Mouse (Mus musculus): ENCODE data around the gene Gm13278. TPM values are rescaled to one million over a fixed set of nuclear protein-coding genes. Genes with fewer than 3 reads are reported as not detected.
A peak's percentile ranks its signal among the peaks of the same experiment; 100 is the strongest.
"Not testable (repeated sequence)": the region's sequence is repeated elsewhere in the genome, so short reads cannot be mapped to it uniquely, and the experiment has no call there.

The Gm13278 gene
- total RNA-seq (2022), result not detected

DNA sequence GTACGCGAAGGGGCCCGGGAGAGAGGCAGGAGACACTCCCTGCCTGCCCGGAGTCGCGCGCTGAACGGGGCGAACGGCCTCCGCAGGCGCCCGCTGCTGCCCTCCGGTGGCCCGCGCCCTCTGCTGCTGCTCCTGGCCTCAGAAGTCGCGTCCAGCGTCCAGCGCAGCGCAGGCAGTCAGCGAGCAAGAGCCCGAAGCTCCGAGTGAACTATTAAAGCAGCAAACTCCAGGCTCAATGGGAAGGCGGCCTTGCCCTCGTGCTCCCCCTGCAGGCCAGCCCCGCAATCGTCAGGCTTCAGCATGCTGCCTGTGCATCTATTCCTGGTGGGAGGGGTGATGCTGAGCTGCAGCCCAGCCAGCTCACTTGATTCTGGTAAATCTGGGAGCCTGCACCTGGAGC is at the start of gene Gm13278:
Gm13278 (plus strand) TSS at position 301 of the 400 bp plus-strand sequence.
- not testable (repeated sequence) for DNase-seq (ENCODE audit: low spot score in 2 of 2)

DNA sequence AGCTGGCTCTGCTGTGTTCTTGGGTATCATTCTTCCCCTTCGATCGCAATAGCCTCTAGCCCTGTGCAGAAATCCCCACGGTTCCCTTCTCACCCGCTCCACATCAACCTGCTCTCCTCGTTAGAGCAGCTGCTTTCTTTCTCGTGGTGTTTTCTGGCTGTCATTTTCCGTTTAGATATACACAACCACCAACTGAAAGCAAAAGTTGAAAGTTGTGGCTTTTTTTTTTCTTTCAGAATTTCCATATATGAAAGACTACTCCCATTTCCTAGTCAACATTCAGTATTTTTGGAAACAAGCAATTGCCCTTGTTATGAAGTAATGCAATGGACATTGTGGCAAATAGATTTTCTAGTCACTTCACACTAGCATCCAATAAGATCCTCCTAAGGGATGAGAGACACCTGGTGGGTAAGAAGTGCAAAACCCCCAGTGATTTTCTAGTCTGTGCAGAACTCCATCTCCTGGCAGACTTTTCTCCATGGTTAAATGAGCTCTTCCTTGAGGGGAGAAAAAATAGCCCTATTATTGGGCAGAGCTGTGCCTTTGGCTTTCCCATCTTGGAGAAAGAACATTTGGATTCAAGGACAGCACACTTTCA is 48.5 kb upstream of the Gm13278 start:
- no peak for DNase-seq (ENCODE audit: low spot score in 2 of 2)

DNA sequence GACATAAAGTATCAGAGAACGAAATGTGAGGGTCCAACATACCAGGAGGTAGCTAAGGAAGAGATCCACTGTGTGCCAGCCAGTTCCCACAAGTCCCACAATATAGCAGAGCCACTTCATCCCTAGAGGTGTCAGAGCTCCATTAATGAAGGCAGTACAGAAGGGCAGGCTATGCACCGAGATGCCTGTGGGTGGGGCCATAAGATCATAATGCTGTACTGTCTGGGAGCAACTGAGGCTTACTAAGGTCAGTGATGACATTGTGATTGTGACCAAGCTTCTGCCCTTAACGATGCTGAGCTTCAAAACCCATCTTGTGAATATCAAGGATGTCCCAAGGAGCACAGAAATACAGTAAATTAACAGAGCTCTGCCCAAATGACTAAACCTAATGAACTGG is 47.1 kb upstream of the Gm13278 start:
- no peak for DNase-seq (ENCODE audit: low spot score in 2 of 2)

DNA sequence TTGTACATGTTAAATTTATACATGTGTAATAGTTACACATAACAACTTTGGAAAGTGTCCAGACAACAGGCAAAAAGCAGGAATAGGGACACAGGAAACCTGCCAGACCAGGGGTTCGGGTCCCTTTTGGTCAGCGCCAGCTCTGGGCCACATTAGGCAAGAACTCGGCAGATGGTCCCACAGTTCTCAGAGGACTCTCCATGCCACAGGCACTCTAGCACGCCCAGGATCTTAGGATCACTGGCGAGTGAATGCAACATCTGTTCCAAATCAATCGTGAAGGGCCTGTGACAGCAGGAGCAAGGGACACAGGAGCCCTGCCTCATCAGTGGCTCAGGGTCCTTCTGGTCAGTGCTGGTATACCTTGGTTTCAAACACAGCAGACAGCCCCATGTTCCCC is 41.4 kb upstream of the Gm13278 start:
- DNase-seq (ENCODE audit: low spot score in 2 of 2), result no peak

DNA sequence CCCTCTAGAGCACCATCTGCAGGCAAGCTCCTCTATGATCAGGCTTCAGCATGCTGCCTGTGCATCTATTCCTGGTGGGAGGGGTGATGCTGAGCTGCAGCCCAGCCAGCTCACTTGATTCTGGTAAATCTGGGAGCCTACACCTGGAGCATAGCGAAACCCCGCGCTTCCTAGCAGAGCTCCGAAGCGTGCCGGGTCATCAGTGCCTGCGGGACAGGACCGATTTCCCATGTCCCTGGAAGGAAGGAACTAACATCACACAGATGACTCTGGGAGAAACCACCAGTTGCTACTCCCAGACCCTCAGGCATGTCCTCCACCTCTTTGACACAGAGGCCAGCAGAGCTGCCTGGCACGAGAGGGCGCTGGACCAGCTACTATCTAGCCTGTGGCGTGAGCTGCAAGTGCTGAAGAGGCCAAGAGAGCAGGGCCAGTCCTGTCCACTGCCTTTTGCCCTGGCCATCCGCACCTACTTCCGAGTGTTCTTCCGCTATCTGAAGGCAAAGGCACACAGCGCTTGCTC is 36.5 kb upstream of the Gm13278 start, which contains the start of gene Gm13271:
Gm13271 (plus strand) TSS at position 51 of the 523 bp plus-strand sequence.
- DNase-seq (ENCODE audit: low spot score in 2 of 2), result peak; percentile 76 to 80

DNA sequence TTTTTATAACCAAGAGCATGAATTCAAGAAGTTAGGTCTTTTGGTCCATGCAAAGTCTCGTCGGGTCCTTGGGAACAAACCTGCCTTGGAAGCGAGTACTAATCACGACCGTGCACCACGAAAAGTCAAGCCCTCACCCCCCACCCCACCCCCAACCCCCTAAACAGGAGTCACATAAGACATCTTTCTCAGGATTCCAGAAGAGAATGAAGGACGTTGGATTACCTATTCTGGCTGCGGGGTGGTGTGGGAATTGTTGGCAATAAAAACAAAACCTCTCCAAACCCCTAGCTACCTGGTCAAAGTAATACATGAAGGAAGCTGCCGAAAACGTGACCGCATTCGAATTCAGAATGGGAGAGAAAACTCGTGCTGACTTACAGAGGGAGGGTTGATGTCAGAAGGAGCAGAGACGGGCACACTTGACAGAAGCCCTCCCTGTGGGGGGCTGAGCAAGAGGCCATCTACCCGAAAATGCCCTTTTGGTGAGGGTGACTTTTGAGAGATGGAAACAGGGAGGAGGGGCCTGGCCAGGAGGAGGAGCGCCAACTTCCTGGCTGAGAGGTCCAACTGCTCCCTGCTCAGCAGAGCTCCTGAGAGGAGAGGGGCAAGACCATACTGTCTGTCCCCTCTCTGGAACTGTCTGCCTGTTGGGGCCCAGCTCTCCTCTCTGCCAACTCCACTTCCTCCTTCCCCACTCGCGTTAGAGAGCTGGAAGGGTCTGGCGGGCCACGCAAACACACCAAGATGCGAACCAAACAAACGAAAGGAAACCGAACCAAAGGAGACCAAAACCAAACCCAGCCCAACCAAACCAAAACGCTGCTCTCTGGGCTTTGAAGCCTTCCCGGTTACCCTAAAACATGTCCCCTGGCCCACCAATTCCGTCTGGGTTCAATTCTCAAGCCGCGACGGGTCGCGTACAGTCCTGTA is 34.5 kb upstream of the Gm13278 start:
- not testable (repeated sequence) for DNase-seq (ENCODE audit: low spot score in 2 of 2)

DNA sequence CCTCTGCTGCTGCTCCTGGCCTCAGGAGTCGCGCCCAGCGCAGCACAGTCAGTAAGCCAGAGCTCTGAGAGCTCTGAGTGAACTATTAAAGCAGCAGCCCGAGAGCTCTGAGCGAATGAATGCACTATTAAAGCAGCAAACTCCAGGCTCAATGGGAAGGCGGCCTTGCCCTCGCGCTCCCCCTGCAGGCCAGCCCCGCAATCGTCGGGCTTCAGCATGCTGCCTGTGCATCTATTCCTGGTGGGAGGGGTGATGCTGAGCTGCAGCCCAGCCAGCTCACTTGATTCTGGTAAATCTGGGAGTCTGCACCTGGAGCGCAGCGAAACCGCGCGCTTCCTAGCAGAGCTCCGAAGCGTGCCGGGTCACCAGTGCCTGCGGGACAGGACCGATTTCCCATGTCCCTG is 33.7 kb upstream of the Gm13278 start:
- peak; percentile 93 to 98 for DNase-seq (ENCODE audit: low spot score in 2 of 2)

DNA sequence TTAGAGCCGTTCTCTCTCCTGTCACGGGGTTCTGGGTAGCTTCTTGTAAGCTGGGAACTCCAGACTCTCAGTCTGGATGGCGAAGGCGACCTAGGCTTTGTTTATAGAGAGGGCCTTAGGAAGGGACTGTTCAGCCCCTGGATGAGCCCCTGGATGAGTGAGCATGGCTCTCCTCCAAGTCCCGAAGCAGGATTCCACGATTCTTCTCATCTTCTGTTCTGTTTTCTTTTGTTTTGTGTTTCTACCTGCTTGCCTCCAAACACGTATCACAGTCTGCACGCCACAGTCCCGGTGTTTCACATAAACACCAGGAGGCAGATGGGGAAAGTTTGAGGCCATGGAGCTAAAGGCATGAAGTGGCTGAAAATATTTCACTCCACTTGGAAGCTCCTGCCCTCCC is 32.6 kb upstream of the Gm13278 start:
- peak; percentile 13 to 26 for DNase-seq (ENCODE audit: low spot score in 2 of 2)

DNA sequence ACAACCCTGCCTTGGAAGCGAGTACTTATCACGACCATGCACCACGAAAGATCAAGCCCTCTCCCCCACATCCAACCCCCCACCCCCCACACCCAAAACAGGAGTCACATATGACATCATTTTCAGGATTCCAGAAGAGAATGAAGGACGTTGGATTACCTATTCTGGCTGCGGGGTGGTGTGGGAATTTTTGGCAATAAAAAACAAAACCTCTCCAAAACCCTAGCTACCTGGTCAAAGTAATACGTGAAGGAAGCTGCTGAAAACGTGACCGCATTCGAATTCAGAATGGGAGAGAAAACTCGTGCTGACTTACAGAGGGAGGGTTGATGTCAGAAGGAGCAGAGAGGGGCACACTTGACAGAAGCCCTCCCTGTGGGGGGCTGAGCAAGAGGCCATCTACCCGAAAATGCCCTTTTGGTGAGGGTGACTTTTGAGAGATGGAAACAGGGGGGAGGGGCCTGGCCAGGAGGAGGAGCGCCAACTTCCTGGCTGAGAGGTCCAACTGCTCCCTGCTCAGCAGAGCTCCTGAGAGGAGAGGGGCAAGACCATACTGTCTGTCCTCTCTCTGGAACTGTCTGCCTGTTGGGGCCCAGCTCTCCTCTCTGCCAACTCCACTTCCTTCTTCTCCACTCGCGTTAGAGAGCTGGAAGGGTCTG is 31.6 kb upstream of the Gm13278 start, which contains the start of gene Gm13283:
Gm13283 (plus strand) TSS at position 510 of the 659 bp plus-strand sequence.
- DNase-seq (ENCODE audit: low spot score in 2 of 2), result peak; percentile 18 to 55

DNA sequence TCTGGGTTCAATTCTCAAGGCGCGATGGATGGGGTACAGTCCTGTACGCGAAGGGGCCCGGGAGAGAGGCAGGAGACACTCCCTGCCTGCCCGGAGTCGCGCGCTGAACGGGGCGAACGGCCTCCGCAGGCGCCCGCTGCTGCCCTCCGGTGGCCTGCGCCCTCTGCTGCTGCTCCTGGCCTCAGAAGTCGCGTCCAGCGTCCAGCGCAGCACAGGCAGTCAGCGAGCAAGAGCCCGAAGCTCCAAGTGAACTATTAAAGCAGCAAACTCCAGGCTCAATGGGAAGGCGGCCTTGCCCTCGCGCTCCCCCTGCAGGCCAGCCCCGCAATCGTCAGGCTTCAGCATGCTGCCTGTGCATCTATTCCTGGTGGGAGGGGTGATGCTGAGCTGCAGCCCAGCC is 30.9 kb upstream of the Gm13278 start:
- DNase-seq (ENCODE audit: low spot score in 2 of 2), result peak; percentile 22 to 34

DNA sequence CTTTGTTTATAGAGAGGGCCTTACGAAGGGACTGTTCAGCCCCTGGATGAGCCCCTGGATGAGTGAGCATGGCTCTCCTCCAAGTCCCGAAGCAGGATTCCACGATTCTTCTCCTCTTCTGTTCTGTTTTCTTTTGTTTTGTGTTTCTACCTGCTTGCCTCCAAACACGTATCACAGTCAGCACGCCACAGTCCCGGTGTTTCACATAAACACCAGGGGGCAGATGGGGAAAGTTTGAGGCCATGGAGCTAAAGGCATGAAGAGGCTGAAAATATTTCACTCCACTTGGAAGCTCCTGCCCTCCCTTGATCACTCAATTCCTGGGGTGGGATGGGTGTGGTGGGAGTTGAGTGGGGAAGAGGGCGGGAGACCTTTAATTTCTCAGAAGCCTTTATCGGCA is 29.6 kb upstream of the Gm13278 start:
- peak; percentile 70 to 80 for DNase-seq (ENCODE audit: low spot score in 2 of 2)

DNA sequence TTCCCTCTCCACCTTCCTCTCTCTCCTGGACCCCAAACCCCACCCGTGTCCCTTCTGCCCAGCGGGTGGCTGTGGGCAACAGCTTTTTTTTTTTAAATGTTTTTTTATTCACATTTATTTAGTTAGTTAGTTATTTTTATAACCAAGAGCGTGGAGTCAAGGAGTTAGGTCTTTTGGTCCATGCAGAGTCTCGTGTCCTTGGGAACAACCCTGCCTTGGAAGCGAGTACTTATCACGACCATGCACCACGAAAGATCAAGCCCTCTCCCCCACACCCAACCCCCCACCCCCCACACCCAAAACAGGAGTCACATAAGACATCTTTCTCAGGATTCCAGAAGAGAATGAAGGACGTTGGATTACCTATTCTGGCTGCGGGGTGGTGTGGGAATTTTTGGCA is 29.0 kb upstream of the Gm13278 start:
- peak in 1 of 2 experiments; percentile 25 for DNase-seq (ENCODE audit: low spot score in 2 of 2)

DNA sequence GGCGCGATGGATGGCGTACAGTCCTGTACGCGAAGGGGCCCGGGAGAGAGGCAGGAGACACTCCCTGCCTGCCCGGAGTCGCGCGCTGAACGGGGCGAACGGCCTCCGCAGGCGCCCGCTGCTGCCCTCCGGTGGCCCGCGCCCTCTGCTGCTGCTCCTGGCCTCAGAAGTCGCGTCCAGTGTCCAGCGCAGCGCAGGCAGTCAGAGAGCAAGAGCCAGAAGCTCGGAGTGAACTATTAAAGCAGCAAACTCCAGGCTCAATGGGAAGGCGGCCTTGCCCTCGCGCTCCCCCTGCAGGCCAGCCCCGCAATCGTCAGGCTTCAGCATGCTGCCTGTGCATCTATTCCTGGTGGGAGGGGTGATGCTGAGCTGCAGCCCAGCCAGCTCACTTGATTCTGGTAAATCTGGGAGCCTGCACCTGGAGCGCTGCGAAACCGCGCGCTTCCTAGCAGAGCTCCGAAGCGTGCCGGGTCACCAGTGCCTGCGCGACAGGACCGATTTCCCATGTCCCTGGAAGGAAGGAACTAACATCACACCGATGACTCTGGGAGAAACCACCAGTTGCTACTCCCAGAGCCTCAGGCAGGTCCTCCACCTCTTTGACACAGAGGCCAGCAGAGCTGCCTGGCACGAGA is 27.8 kb upstream of the Gm13278 start:
- not testable (repeated sequence) for DNase-seq (ENCODE audit: low spot score in 2 of 2)

DNA sequence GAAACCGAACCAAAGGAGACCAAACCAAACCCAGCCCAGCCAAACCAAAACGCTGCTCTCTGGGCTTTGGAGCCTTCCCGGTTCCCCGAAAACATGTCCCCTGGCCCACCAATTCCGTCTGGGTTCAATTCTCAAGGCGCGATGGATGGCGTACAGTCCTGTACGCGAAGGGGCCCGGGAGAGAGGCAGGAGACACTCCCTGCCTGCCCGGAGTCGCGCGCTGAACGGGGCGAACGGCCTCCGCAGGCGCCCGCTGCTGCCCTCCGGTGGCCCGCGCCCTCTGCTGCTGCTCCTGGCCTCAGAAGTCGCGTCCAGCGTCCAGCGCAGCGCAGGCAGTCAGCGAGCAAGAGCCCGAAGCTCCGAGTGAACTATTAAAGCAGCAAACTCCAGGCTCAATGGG is 17.8 kb upstream of the Gm13278 start, which contains the start of gene Gm13290:
Gm13290 (plus strand) TSS at position 301 of the 400 bp plus-strand sequence.
- DNase-seq (ENCODE audit: low spot score in 2 of 2), result not testable (repeated sequence)

DNA sequence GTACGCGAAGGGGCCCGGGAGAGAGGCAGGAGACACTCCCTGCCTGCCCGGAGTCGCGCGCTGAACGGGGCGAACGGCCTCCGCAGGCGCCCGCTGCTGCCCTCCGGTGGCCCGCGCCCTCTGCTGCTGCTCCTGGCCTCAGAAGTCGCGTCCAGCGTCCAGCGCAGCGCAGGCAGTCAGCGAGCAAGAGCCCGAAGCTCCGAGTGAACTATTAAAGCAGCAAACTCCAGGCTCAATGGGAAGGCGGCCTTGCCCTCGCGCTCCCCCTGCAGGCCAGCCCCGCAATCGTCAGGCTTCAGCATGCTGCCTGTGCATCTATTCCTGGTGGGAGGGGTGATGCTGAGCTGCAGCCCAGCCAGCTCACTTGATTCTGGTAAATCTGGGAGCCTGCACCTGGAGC is 14.7 kb upstream of the Gm13278 start, which contains the start of gene Gm13289:
Gm13289 (plus strand) TSS at position 301 of the 400 bp plus-strand sequence.
- DNase-seq (ENCODE audit: low spot score in 2 of 2), result not testable (repeated sequence)

DNA sequence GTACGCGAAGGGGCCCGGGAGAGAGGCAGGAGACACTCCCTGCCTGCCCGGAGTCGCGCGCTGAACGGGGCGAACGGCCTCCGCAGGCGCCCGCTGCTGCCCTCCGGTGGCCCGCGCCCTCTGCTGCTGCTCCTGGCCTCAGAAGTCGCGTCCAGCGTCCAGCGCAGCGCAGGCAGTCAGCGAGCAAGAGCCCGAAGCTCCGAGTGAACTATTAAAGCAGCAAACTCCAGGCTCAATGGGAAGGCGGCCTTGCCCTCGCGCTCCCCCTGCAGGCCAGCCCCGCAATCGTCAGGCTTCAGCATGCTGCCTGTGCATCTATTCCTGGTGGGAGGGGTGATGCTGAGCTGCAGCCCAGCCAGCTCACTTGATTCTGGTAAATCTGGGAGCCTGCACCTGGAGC is 11.8 kb upstream of the Gm13278 start, which contains the start of gene Gm13272:
Gm13272 (plus strand) TSS at position 301 of the 400 bp plus-strand sequence.
- not testable (repeated sequence) for DNase-seq (ENCODE audit: low spot score in 2 of 2)

DNA sequence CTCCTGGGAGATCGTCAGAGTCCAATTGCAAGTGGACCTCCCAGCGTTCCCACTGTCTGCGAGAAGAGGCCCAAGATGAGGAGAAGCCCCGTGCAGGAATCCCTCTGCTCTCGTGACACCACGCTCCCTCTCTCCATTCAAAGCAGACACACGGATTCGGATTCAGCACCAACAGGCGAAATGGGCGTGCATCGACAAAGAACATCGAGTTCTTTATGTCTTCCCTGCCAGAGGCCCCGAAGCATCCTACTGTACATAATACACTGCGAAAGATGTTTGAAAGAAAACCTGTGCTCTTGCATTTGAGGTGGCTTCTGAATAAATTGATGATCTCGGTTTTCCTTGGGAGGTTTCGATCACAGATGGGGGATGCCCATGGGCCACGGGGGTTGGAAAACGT is 11.0 kb upstream of the Gm13278 start:
- not testable (repeated sequence) for DNase-seq (ENCODE audit: low spot score in 2 of 2)

DNA sequence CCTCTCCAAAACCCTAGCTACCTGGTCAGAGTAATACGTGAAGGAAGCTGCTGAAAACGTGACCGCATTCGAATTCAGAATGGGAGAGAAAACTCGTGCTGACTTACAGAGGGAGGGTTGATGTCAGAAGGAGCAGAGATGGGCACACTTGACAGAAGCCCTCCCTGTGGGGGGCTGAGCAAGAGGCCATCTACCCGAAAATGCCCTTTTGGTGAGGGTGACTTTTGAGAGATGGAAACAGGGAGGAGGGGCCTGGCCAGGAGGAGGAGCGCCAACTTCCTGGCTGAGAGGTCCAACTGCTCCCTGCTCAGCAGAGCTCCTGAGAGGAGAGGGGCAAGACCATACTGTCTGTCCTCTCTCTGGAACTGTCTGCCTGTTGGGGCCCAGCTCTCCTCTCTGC is 9.5 kb upstream of the Gm13278 start, which contains the start of gene Ifnz:
Ifnz (plus strand) TSS at position 301 of the 400 bp plus-strand sequence.
- not testable (repeated sequence) for DNase-seq (ENCODE audit: low spot score in 2 of 2)

DNA sequence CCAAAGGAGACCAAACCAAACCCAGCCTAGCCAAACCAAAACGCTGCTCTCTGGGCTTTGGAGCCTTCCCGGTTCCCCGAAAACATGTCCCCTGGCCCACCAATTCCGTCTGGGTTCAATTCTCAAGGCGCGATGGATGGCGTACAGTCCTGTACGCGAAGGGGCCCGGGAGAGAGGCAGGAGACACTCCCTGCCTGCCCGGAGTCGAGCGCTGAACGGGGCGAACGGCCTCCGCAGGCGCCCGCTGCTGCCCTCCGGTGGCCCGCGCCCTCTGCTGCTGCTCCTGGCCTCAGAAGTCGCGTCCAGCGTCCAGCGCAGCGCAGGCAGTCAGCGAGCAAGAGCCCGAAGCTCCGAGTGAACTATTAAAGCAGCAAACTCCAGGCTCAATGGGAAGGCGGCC is 9.0 kb upstream of the Gm13278 start:
- DNase-seq (ENCODE audit: low spot score in 2 of 2), result not testable (repeated sequence)

DNA sequence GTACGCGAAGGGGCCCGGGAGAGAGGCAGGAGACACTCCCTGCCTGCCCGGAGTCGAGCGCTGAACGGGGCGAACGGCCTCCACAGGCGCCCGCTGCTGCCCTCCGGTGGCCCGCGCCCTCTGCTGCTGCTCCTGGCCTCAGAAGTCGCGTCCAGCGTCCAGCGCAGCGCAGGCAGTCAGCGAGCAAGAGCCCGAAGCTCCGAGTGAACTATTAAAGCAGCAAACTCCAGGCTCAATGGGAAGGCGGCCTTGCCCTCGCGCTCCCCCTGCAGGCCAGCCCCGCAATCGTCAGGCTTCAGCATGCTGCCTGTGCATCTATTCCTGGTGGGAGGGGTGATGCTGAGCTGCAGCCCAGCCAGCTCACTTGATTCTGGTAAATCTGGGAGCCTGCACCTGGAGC is 5.9 kb upstream of the Gm13278 start, which contains the start of gene Gm13276:
Gm13276 (plus strand) TSS at position 301 of the 400 bp plus-strand sequence.
- not testable (repeated sequence) for DNase-seq (ENCODE audit: low spot score in 2 of 2)
